Mouse (Mus musculus) forebrain, embryonic 10.5 days (tissue): ENCODE data around the gene Olfr1414. TPM values are rescaled to one million over a fixed set of nuclear protein-coding genes. Genes with fewer than 3 reads are reported as not detected.

Experiments
- DNase-seq: peaks from one replicate; pipeline ENCODE4 v3.0.0-alpha.2; 2017; ENCODE audit warnings: low spot score; ENCODE audit errors: extremely low spot score
- H3K27ac ChIP-seq: fragments of 300-500 bp; sonication (generic); 2 replicates; pipeline ENCODE4 v1.5.1; 2016; ENCODE audit warnings: mild to moderate bottlenecking
- H3K27me3 ChIP-seq: fragments of 300-500 bp; sonication (generic); 2 replicates; pipeline ENCODE4 v1.6.1; 2016; ENCODE audit warnings: mild to moderate bottlenecking; ENCODE audit not compliant: poor library complexity, severe bottlenecking
- H3K36me3 ChIP-seq: fragments of 300-500 bp; sonication (generic); replicated peaks from 2 replicates; pipeline ENCODE4 v1.6.1; 2016; ENCODE audit warnings: mild to moderate bottlenecking, moderate library complexity
- H3K4me1 ChIP-seq: fragments of 300-500 bp; sonication (generic); 2 replicates; pipeline ENCODE4 v1.6.1; 2016
- H3K4me3 ChIP-seq: fragments of 300-500 bp; sonication (generic); 2 replicates; pipeline ENCODE4 v1.5.1; 2016; ENCODE audit warnings: mild to moderate bottlenecking, moderate library complexity
- H3K9me3 ChIP-seq: fragments of 300-500 bp; sonication (generic); 2 replicates; pipeline ENCODE4 v1.6.1; 2016; ENCODE audit warnings: mild to moderate bottlenecking, moderate library complexity
- WGBS: fragments of 180-500 bp; shearing (Covaris S2); methylation state at CpG from one replicate; pipeline ENCODE4 v1.1.7; 2016; 5-methylcytosine and 5-hydroxymethylcytosine counted together
- microRNA-seq: library from miRNA; unstranded; fragments of <30 nt; microRNA quantifications from one replicate; pipeline ENCODE4, GENCODE M21; 2017
- polyA plus RNA-seq: library from polyadenylated mRNA; unstranded; fragments of >200 nt; fragmentation: Nextera tagmentation; extraction: Ambion mirVana; gene quantifications from 2 replicates; pipeline ENCODE4 v1.2.1, GENCODE M21; 2016

Olfr1414 gene
- polyA plus RNA-seq, 1 experiment from 2014 or later = not detected

GRCm38 (mm10) chr1:92468891-92469290 is 49.6 kb downstream of the Olfr1414 start:
- no peaks in the 10 kb centered on the region for H3K27me3 ChIP-seq
- peaks cover 75% of the 10 kb centered on the region for H3K36me3 ChIP-seq

GRCm38 (mm10) chr1:92458416-92458815 is 60.0 kb downstream of the Olfr1414 start:
- H3K27ac ChIP-seq = no peak overlapping the region
- no peaks in the 10 kb centered on the region for H3K9me3 ChIP-seq
- peaks cover 96% of the 10 kb centered on the region for H3K36me3 ChIP-seq
- H3K4me1 ChIP-seq = no peaks in the 10 kb centered on the region
- H3K4me3 ChIP-seq = no peak overlapping the region
- 91% methylated on average over 6 of the region's 6 CpGs for WGBS
- no peak for DNase-seq
- H3K27me3 ChIP-seq = no peaks in the 10 kb centered on the region

More at GRCm38 (mm10) chr1:92468891-92469290, 49.6 kb downstream of the Olfr1414 start:
- no peak overlapping the region for H3K4me3 ChIP-seq
- peaks cover 12% of the 10 kb centered on the region for H3K4me1 ChIP-seq
- 89% methylated on average over 4 of the region's 4 CpGs for WGBS
- no peak for DNase-seq
- no peak overlapping the region for H3K27ac ChIP-seq
- H3K9me3 ChIP-seq = no peaks in the 10 kb centered on the region

GRCm38 (mm10) chr1:92457758-92458157 is 60.7 kb downstream of the Olfr1414 start:
- H3K36me3 ChIP-seq = peaks cover 96% of the 10 kb centered on the region
- H3K4me3 ChIP-seq = no peak overlapping the region
- no peak overlapping the region for H3K27ac ChIP-seq
- H3K4me1 ChIP-seq = no peaks in the 10 kb centered on the region
- H3K9me3 ChIP-seq = no peaks in the 10 kb centered on the region
- no peak for DNase-seq
- H3K27me3 ChIP-seq = no peaks in the 10 kb centered on the region

Small RNA genes within 50 kb of the gene (microRNA-seq; reads per million reads assigned to microRNA genes)
- 6.0 reads per million, percentile 15 among the genes with 10 or more reads in this experiment for gene Mir6900

Other genes starting within 250 kb of the Olfr1414 start
- 301 and 314 TPM in 2 replicates for gene Ndufa10, start 44.8 kb downstream of the Olfr1414 start, polyA plus RNA-seq
- gene Olfr1416, start 33.5 kb downstream of the Olfr1414 start, polyA plus RNA-seq = not detected in 2 replicates
- gene Olfr1415, start 22.6 kb downstream of the Olfr1414 start, polyA plus RNA-seq = not detected in 2 replicates
- not detected in 2 replicates for gene Olfr1413, start 52.7 kb upstream of the Olfr1414 start, polyA plus RNA-seq
- not detected in 2 replicates for gene Olfr1412, start 67.1 kb upstream of the Olfr1414 start, polyA plus RNA-seq
- gene Olfr1411, start 75.8 kb upstream of the Olfr1414 start, polyA plus RNA-seq = not detected in 2 replicates
- gene Olfr1410, start 87.1 kb upstream of the Olfr1414 start, polyA plus RNA-seq = not detected in 2 replicates
- gene Olfr12, start 99.1 kb upstream of the Olfr1414 start, polyA plus RNA-seq = not detected in 2 replicates
- gene Cops9, start 123.3 kb upstream of the Olfr1414 start, polyA plus RNA-seq = 324 and 343 TPM in 2 replicates
- gene Otos, start 130.2 kb upstream of the Olfr1414 start, polyA plus RNA-seq = 0.25 TPM in 1 of 2 replicates, not detected in the other